Mouse (Mus musculus) kidney, adult 2 months (tissue): Measurements from ENCODE around the gene Xpo4.

Source experiments
- CTCF ChIP-seq: fragments of 200-500 bp; conservative IDR thresholded peaks from 2 replicates; pipeline ENCODE4 v1.5.1; 2011; ENCODE audit warnings: low read depth, mild to moderate bottlenecking, control low read depth, low read length, moderate library complexity, mixed read lengths; ENCODE audit not compliant: insufficient read depth, insufficient read length
- POLR2A ChIP-seq: fragments of 200-500 bp; IDR thresholded peaks from one replicate; pipeline ENCODE4 v1.6.1; 2011; ENCODE audit warnings: low read depth, low read length, control low read depth

DNA sequence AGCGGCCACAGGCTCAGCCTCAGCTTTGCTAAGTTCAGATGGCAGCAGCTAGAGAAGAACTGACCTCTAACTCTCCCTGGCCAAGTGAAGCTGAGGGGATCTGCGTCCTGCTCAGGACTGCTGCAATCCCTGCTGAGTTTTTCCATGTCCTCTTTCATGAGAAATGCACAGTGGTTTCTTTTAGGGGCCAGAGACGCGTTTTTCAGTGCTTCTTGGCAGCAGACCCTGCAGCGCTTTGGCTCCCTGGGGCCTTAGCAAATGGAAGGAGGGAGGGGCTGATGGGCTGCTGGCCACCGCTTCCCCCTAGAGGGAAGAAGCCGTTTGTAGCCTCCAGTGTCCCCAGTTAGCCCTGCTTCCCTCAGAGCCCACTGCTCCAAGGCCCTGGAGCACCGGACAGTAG, 130.3 kb downstream of the Xpo4 start:
- TF ChIP-seq POLR2A (no peak), CTCF (no peak)
